Mouse (Mus musculus) intestine, embryonic 15.5 days (tissue): Measurements from ENCODE around the gene Klhl7. TPM values are rescaled to one million over a fixed set of nuclear protein-coding genes. Genes with fewer than 3 reads are reported as not detected.
"Not testable (repeated sequence)": the region's sequence is repeated elsewhere in the genome, so short reads cannot be mapped to it uniquely, and the experiment has no call there.

Source experiments
- ATAC-seq: fragments of 200-750 bp; cut with Nextera tagmentation; 2 replicates; pipeline ENCODE4 v1.8.0; 2017; ENCODE audit warnings: moderate TSS enrichment, moderate library complexity
- H3K27ac ChIP-seq: fragments of 300-500 bp; sonication (generic); 2 replicates; pipeline ENCODE4 v1.5.1; 2015; ENCODE audit warnings: mild to moderate bottlenecking, inconsistent platforms
- H3K27me3 ChIP-seq: fragments of 300-500 bp; sonication (generic); replicated peaks from 2 replicates; pipeline ENCODE4 v1.6.1; 2015; ENCODE audit warnings: inconsistent platforms
- H3K36me3 ChIP-seq: fragments of 300-500 bp; sonication (generic); 2 replicates; pipeline ENCODE4 v1.6.1; 2015; ENCODE audit warnings: inconsistent platforms
- H3K4me1 ChIP-seq: fragments of 300-500 bp; sonication (generic); replicated peaks from 2 replicates; pipeline ENCODE4 v1.6.1; 2015; ENCODE audit warnings: inconsistent platforms
- H3K4me2 ChIP-seq: fragments of 300-500 bp; sonication (generic); replicated peaks from 2 replicates; pipeline ENCODE4 v1.6.1; 2015; ENCODE audit warnings: mild to moderate bottlenecking, inconsistent platforms
- H3K4me3 ChIP-seq: fragments of 300-500 bp; sonication (generic); replicated peaks from 2 replicates; pipeline ENCODE4 v1.5.1; 2015; ENCODE audit warnings: inconsistent platforms
- H3K9ac ChIP-seq: fragments of 300-500 bp; sonication (generic); 2 replicates; pipeline ENCODE4 v1.6.1; 2015; ENCODE audit warnings: inconsistent platforms
- H3K9me3 ChIP-seq: fragments of 300-500 bp; sonication (generic); 2 replicates; pipeline ENCODE4 v1.6.1; 2016; ENCODE audit warnings: inconsistent platforms
- WGBS: fragments of 180-500 bp; shearing (Covaris S2); methylation state at CpG from one replicate; pipeline ENCODE4 v1.1.7; 2015; 5-methylcytosine and 5-hydroxymethylcytosine counted together
- polyA plus RNA-seq: library from polyadenylated mRNA; unstranded; fragments of >200 nt; fragmentation: Nextera tagmentation; extraction: Ambion mirVana; gene quantifications from 2 replicates; pipeline ENCODE4 v1.2.1, GENCODE M21; 2015

The Klhl7 gene
- polyA plus RNA-seq, 1 experiment from 2014 or later = 39.5 TPM

DNA sequence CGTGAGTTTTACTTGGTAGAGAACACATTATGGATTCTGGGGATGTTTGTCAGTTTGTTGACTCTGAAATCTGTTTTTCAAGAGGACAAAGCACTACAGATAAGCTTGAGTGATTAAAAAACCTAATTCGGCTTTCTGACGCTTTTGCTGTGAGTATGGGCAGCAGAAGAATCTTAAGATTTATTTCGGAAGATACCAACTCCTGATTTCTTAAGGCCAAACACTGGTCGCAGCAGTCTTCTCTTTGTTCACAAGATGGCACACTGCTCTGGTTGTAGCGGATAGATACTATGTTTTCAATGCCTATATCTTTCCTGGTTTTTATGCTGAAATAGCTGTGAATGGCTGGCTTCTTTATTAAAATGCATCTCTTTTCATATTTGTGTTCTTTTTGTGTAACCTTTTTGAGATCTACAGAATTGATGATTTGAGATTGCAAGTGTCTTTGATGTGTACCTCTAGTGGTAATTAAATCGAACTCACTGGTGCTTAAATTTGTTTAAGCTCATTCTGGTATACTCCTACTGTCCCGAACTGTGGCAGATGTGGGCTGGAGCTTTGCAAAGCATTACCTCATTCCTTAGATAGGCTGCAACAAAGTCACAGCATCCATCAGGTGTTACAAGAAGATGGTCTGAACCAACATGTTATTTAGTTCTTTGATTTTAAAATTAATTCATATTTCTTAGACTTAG, 1.2 kb downstream of the Klhl7 start:
- no peaks in the 10 kb centered on the region for H3K36me3 ChIP-seq
- ATAC-seq = no peak
- H3K9me3 ChIP-seq = no peaks in the 10 kb centered on the region
- H3K4me1 ChIP-seq = no peaks in the 10 kb centered on the region
- WGBS = 9% methylated on average over 8 of the region's 8 CpGs
- no peak overlapping the region for H3K27ac ChIP-seq
- H3K4me3 ChIP-seq = peak overlapping the region; percentile 82
- H3K4me2 ChIP-seq = peak overlapping the region; percentile 77
- H3K27me3 ChIP-seq = no peaks in the 10 kb centered on the region
- H3K9ac ChIP-seq = peak overlapping the region; percentile 74

DNA sequence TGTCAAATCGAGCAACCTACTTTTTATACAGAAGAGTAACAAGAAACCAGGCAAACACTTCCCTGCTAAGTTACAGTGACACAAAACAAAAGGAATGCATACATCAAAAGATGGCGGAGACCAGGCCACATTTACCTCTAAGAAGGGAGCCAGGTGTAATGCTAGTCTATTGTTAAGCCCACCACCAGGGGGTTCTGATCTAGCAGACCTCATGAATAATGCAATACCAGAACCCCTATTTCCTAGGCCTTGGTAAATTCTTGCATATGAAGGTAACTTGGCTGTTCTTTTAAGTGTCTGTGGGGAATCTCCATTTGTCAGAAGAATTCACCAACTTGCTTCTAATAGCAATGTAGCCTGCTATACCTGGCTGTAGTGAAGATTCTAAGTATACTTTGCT, 2.8 kb downstream of the Klhl7 start:
- not testable (repeated sequence) for ATAC-seq, H3K9me3 ChIP-seq, H3K4me3 ChIP-seq, H3K27ac ChIP-seq, H3K27me3 ChIP-seq, H3K36me3 ChIP-seq, H3K4me2 ChIP-seq, H3K4me1 ChIP-seq, H3K9ac ChIP-seq
- WGBS = 74% methylated on average over 2 of the region's 2 CpGs

DNA sequence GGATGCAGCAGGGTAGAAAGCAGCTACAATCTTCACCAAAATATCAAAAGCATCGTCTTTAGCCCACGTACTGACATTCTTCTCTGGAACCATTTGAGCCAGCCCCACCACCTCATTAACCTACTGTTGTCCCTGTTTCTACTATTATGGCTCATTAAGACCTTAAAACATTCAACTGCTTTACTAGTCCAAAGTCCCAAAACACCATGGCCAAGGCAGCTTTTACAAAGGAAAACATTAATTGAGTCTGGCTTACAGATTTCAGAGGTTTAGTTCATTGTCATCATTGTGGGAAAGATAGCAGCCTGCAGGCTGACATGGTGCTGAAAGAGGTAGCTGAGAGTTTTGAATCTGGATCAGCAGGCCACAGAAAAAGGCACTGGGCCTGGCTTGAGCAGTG, 3.4 kb downstream of the Klhl7 start:
- Histone ChIP-seq H3K9ac (no peak overlapping the region), H3K27ac (no peak overlapping the region), H3K4me2 (no peak overlapping the region), H3K4me3 (no peak overlapping the region), H3K36me3 (no peaks in the 10 kb centered on the region), H3K4me1 (no peaks in the 10 kb centered on the region), H3K9me3 (no peaks in the 10 kb centered on the region), H3K27me3 (no peaks in the 10 kb centered on the region)
- WGBS = 79% methylated on average over 2 of the region's 2 CpGs
- no peak for ATAC-seq

DNA sequence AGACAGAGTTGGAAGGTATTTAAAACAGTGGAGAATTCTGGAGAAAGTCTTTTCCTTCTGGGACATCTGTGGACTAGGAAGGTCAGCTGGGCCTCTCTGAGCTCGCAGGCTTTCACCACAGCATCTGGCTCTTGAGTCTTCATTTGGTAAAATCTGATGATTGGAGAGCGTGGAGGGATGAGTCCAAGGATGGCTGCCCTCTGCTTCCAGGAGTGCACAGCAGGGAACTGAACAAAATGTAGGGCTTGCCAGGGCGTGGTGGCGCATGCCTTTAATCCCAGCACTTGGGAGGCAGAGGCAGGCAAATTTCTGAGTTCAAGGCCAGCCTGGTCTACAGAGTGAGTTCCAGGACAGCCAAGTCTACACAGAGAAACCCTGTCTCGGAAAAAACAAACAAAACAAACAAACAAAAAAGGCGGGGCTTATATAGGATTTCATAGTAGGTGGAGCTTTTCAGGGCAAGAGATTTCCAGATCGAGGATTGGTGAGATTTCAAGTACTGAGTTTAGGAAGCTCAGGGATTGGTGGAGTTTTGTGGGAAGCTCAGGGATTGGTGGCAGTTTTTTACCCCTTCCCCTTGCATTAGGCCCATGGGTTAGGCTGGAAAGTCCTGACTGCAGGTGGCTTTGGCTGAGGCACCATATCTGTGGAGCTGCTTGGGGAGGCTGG, 6.8 kb downstream of the Klhl7 start:
- no peaks in the 10 kb centered on the region for H3K4me1 ChIP-seq
- no peak for ATAC-seq
- 89% methylated on average over 7 of the region's 7 CpGs for WGBS
- no peak overlapping the region for H3K4me2 ChIP-seq
- no peaks in the 10 kb centered on the region for H3K36me3 ChIP-seq
- H3K4me3 ChIP-seq = no peak overlapping the region
- no peaks in the 10 kb centered on the region for H3K27me3 ChIP-seq
- H3K9ac ChIP-seq = no peak overlapping the region
- no peaks in the 10 kb centered on the region for H3K9me3 ChIP-seq
- H3K27ac ChIP-seq = no peak overlapping the region

DNA sequence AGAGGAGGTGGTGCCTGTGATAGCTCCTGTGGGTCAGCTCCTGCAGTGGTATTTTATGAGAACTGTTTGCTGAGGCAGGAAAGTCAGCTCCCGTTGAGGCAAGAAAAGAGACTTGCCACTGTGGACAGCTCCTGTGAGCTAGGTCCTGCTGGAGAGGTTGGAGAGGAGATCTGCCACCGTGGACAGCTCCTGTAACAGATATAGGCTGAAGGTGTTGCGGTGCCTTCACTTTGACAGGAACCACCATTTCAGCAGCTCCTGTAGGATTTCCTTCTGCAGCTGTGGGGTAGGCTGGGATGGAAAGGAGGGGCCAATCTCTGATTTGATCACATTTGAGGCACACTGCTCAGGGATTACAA, 7.3 kb downstream of the Klhl7 start:
- no peak overlapping the region for H3K9ac ChIP-seq
- no peak overlapping the region for H3K4me2 ChIP-seq
- 71% methylated on average over 3 of the region's 3 CpGs for WGBS
- no peaks in the 10 kb centered on the region for H3K9me3 ChIP-seq
- H3K36me3 ChIP-seq = no peaks in the 10 kb centered on the region
- no peaks in the 10 kb centered on the region for H3K4me1 ChIP-seq
- H3K4me3 ChIP-seq = no peak overlapping the region
- H3K27ac ChIP-seq = no peak overlapping the region
- no peak for ATAC-seq
- H3K27me3 ChIP-seq = no peaks in the 10 kb centered on the region

DNA sequence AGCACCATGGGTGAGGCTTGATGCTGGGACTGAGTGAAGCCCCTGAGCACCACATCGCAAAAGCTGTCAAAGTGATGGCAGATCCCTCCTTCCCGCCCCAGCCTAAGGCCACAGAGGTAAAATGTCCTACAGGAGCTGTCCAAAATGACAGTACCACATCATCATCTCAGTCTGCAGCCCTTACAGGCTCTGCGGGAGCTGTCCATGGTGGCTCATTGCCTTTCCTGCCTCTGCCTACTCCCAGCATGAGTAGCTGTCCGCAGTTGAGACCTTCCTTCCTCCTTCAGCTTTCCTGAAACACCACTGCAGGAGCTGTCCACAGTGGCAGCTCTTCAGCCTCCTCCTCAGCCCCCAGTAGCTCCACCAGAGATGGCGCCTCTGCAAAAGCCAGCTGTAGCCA, 9.7 kb downstream of the Klhl7 start:
- WGBS = 85% methylated on average over 5 of the region's 5 CpGs
- ATAC-seq = peak; percentile 36; the same call in 1 of the 2 replicates
- Histone ChIP-seq H3K4me2 (no peak overlapping the region), H3K9ac (no peak overlapping the region), H3K36me3 (no peaks in the 10 kb centered on the region), H3K4me3 (no peak overlapping the region), H3K27ac (no peak overlapping the region), H3K27me3 (no peaks in the 10 kb centered on the region), H3K9me3 (no peaks in the 10 kb centered on the region), H3K4me1 (no peaks in the 10 kb centered on the region)

DNA sequence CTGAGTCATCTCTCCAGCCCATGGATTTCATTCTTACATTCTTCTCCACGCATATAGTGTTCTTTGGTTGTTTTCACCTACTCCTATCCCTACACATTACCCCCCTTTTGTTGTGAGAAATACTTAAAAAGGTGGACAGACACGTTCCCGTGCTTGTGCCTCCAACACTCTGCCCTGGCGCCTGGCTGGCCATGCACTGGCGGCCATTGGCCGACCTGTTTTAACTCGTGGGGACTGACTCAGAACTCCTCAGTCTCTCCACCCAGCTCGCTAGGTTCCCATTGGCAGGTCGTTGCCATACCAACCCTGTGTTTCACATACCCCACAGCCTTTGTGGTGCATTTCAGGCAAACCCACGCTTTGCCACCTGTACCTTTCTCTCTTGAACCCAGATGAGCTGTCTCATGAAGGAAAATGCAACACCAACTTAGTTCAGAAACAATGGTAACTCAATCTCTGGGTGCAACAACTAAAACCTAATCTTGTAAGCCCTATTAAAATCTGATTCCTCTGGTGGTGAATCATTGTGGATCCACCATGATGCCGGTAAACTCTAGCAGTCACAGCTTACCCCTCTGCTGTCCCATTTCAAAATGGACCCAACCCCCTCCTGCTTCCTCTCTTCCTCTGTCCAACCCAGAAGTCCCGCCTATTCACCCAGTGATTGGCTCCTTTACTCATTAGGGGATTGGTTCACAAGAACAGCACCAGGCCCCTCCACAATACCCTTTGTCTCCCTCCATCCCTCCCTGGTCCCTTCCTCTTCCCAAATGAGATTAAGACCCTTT, 11.9 kb downstream of the Klhl7 start:
- no peaks in the 10 kb centered on the region for H3K36me3 ChIP-seq
- 85% methylated on average over 12 of the region's 12 CpGs for WGBS

DNA sequence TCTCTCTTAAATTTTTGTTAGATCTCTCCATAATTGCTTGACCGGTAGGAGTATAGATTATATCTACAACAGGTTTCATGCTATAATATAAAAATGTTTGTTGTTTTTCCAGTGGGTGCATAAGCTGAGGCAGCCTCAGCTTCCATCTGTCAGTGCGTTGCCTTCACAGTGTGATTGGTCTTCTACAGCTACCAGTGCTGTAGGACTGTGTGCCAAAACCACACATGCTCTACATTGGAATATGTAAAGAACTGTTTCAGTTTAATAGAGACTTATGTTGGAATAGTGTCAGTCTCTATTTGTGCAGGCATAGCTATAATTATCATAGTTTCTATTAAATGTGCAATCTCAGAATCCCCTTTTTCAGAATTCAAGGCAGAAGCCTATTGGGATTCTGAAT, 21.8 kb downstream of the Klhl7 start:
- 96% methylated on average over 2 of the region's 2 CpGs for WGBS
- no peak overlapping the region for H3K9ac ChIP-seq
- no peaks in the 10 kb centered on the region for H3K9me3 ChIP-seq
- no peak overlapping the region for H3K27ac ChIP-seq
- H3K4me1 ChIP-seq = no peaks in the 10 kb centered on the region
- H3K4me2 ChIP-seq = no peak overlapping the region
- no peaks in the 10 kb centered on the region for H3K36me3 ChIP-seq
- ATAC-seq = no peak
- no peaks in the 10 kb centered on the region for H3K27me3 ChIP-seq
- H3K4me3 ChIP-seq = no peak overlapping the region

More for the DNA sequence above, 11.9 kb downstream of the Klhl7 start:
- Histone ChIP-seq H3K4me1 (no peaks in the 10 kb centered on the region), H3K9me3 (no peaks in the 10 kb centered on the region), H3K4me3 (no peak overlapping the region), H3K4me2 (no peak overlapping the region), H3K27ac (no peak overlapping the region), H3K27me3 (no peaks in the 10 kb centered on the region), H3K9ac (no peak overlapping the region)
- no peak for ATAC-seq

DNA sequence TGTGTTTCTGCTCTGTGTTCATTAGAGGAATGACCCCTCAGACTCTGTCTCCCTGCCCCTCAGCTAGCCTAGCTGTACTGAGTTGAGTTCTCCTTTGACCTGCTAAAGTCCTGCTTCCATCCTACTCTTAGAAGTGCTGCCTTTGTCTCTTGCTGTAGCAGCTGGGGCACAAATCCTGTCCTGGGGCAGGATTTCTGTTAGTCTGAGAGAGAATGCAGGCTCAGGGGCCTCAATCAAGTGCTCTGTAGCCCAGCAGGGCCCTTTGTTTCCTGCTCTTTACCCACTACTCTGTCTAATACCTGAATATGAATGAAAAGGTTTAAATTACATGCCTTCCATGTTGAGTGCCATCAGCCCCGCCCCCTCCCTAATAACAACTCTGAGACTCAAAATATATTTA, 23.8 kb downstream of the Klhl7 start:
- ATAC-seq = no peak
- no peak overlapping the region for H3K27ac ChIP-seq
- 88% methylated on average over 1 of the region's 1 CpGs for WGBS
- H3K4me3 ChIP-seq = no peak overlapping the region
- no peaks in the 10 kb centered on the region for H3K27me3 ChIP-seq
- H3K36me3 ChIP-seq = no peaks in the 10 kb centered on the region
- no peaks in the 10 kb centered on the region for H3K9me3 ChIP-seq
- H3K9ac ChIP-seq = no peak overlapping the region
- H3K4me1 ChIP-seq = no peaks in the 10 kb centered on the region
- no peak overlapping the region for H3K4me2 ChIP-seq

DNA sequence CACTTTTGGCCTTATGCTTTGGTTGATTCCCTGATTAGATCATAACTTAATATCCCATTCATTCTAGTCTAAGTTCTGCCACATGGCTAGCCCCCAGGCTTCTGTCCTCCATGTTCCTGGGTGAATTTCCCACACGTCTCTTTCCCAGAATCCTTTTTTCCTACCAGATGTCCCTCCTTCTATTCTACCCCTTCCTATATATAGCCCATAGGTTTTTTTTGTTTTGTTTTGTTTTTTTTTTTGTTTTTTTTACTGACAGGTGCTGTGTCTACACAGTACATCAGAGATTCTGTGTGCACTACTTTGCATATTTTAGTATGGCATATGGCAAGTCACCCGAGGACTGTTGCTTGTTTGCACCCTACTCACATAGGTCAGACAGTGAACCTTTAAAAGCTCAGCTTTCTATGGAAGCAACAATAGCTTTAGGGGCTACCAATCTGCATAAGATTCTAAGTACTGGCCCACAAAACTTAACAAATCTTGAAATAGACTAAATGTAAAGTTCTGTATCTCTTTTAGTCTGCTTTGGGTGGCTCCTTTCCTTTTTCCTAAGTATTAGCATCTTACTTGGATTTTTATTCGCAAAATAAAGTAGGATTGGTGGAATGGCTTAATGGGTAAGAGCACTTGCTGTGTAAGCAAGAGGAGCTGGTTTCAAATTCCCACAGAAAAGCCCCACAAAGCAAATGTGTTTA, 24.3 kb downstream of the Klhl7 start:
- ATAC-seq = no peak
- H3K4me1 ChIP-seq = no peaks in the 10 kb centered on the region
- no peak overlapping the region for H3K4me3 ChIP-seq
- WGBS = 74% methylated on average over 3 of the region's 3 CpGs
- no peak overlapping the region for H3K4me2 ChIP-seq
- no peak overlapping the region for H3K9ac ChIP-seq
- H3K27me3 ChIP-seq = no peaks in the 10 kb centered on the region
- H3K27ac ChIP-seq = no peak overlapping the region
- no peaks in the 10 kb centered on the region for H3K36me3 ChIP-seq
- no peaks in the 10 kb centered on the region for H3K9me3 ChIP-seq

DNA sequence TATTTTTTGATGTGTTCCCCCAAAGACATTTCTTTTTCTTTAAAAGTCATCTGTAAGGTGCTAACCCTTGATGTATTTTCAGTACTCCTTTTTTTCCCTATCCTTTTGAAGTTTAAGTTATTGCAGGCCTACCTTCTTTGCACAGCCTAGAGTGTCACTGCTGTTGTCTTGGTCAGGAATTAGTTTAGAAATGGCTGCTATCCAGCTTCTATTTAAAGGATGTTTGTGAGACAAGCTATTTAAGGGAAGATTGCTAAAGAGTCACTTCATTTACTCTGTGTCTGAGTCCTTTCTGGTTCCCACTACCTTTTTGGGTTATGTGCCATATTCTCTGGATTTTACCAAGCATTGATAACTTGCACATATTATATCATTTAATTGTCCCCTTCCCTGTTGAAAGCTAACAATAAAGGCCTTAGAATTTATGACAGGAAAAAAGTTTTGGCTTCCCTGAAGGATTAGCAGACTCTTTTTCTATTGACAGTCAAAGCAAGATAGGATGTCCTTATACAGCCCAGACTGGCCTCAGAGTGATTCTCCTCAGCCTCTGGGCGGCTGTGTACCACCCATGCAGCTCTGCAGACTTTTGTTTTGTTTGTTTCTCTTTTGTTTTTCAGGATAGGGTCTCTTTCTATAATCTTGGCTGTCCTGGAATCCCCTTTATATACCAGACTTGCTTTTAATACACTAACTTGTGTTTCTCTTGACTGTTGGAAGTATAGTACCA, 25.7 kb downstream of the Klhl7 start:
- WGBS = 79% methylated on average over 1 of the region's 1 CpGs
- Histone ChIP-seq H3K4me1 (no peaks in the 10 kb centered on the region), H3K9ac (no peak overlapping the region), H3K4me3 (no peak overlapping the region), H3K27ac (no peak overlapping the region), H3K9me3 (no peaks in the 10 kb centered on the region), H3K4me2 (no peak overlapping the region), H3K36me3 (no peaks in the 10 kb centered on the region), H3K27me3 (no peaks in the 10 kb centered on the region)
- no peak for ATAC-seq

DNA sequence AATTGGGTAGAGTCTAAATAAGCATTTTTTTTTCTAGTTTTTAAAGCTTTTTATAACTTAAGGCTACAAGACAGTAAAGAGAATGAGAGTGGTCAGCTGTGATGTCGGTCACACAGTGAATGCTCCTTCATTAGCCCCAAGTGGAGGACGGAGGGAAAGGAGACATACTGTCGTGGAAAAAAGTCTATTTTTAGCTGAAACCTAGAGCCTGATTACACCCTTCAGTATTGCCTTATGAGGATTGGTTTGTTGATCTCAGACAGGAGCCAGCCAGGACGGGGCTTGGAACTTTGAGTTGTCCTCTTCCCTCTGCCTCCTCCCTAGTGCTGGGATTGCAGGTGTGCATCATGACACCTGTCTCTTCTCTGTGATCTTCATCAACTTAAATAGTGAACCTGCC, 26.6 kb downstream of the Klhl7 start:
- H3K9ac ChIP-seq = no peak overlapping the region
- ATAC-seq = no peak
- 72% methylated on average over 4 of the region's 4 CpGs for WGBS
- no peaks in the 10 kb centered on the region for H3K27me3 ChIP-seq
- H3K4me2 ChIP-seq = no peak overlapping the region
- H3K36me3 ChIP-seq = no peaks in the 10 kb centered on the region
- no peaks in the 10 kb centered on the region for H3K9me3 ChIP-seq
- no peaks in the 10 kb centered on the region for H3K4me1 ChIP-seq
- H3K4me3 ChIP-seq = no peak overlapping the region
- no peak overlapping the region for H3K27ac ChIP-seq
